Mouse (Mus musculus) telencephalon, adult 2 months (tissue): ENCODE measurements around the gene Clmn.
A peak's percentile ranks its signal among the peaks of the same experiment; 100 is the strongest.
"Not testable (repeated sequence)": the region's sequence is repeated elsewhere in the genome, so short reads cannot be mapped to it uniquely, and the experiment has no call there.

ENCODE experiments used
- DNase-seq: peaks from one replicate; pipeline ENCODE4 v3.0.0-alpha.2; 2011; ENCODE audit warnings: low read depth, low spot score

The Clmn gene

GRCm38 (mm10) chr12:104758066-104758465 lies 106.8 kb downstream of the Clmn start:
- DNase-seq: no peak

GRCm38 (mm10) chr12:104753686-104754085 lies 111.2 kb downstream of the Clmn start:
- DNase-seq: no peak

DNA sequence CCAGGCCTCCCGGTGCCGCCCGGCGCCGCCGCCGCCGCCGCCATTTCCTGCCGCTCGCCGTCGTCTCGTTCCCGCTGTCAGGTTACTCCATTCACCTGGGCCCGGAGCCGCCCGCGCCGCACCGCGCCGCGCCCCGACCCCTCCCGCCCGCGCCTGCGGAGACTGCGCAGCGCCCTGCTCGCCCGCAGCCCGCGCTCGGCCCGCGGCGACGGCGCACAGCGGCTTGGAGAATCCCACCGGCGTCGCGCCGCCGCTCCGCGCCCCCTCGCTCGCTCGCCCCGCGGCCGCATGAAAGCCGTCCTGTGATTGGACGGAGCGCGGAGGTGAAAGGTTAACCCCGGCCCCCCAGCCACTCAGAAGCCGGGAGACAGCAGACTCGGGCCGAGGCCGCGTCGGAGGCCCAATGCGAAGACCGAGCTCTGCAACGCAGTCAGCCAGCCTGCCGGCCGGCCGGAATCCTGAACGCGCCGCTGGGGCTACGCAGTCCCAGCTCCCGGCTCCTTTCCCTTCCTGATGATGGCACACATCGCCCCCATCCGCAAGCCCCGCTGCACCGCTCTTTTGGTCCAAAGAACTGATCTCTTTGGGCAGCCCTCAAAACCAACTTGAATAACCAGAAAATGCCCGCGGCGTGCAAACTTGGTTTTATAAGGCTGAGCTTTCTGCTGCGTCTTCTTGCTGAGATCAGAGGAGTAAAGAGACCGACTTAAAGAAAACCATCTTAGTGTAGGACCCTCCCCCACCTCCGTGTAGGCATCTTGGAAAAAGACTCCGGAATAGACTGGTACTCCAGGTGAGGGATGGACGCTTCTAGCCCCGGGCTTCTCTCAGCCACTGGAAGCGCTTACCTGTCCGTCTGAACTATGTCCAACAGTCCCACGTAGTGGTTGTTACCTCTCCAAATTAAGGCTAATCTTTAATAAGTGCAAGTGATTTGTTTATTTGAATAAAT lies 112.8 kb downstream of the Clmn start, which contains the start of gene Dicer1:
Gene Dicer1 (minus strand): TSS at position 139 of the 952 bp plus-strand sequence.
- peak; percentile 88 for DNase-seq

DNA sequence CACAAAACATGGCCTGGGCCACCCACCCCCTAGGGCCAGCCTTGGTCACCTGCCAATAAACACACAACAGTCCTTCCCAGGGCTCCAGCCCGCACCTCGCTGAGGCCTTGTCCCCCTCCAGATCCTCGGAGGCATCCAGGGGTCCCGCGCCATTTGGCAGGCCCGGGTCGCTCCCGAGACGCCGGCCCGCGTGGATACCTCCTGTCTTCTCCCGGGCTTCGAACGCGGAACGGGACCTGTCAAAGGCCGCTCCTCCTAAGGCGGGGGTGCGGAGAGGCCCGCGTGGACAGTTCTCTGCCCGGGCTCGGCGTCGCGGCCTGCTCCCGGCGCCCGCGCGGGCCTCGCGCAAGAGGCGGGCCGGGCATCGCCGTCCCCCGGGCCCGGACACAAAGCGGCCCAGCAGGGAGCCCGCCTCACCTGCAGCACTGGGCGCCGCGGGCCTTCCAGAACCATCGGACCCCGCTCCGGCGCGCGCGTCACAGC lies 113.5 kb downstream of the Clmn start:
- no peak for DNase-seq

DNA sequence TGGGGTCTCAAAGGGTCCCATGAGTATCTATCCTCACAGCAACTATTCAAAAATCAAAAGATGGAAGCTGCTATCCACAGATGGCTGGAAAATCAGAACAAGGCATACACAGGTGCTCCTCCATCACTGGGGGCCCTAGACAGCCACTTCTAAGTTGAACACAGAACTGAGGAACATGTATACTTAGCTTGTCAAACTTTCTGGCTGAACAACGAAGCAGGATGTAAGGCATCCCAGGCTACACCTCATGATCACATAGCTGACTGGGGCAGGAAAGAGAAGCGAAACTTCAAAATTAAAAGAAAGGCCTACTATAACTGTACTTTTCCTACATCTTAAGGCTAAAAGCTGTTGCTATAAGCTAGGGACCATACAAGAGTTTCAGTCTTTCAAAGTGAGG lies 115.9 kb downstream of the Clmn start:
- no peak for DNase-seq

DNA sequence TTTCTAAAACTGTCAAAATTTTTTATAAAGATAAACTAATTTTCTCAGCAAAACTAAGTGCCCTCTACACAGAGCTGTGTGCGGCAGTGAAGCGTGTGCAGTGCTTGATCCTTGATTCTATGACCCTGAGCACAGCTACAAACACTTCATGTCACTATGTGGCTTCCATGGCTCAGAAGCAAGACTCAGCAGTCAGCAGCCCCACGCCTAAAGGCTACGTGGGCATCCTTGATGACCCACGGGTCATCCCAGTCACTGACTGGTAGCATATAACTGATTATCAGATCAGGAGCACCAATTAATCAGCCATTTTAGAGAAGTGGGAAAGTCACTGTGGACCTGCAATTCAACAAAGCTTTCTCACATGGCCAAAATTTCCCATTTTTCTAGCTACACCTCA lies 117.6 kb downstream of the Clmn start:
- DNase-seq: no peak

DNA sequence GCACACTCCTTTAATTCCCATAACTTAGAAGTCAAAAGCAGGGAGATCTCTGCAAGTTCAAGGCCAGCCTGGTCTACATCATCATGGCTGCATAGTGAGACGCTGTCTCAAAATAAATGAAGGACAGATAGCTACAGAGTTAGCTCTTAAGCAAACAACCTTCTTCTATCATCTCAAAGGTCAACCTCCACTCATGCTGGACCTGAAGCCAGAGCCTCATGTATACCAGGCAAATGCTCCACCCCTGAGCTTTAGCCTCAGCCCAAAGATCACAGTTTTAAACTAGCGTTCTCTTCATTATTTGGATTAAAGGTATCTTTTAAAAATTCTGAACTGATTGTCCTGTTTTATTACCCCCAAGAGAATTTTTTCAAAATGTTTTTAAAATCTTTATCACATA lies 118.3 kb downstream of the Clmn start:
- DNase-seq: no peak

- no peak for DNase-seq
Measured at GRCm38 (mm10) chr12:104743687-104744086, 121.2 kb downstream of the Clmn start.

- no peak for DNase-seq
Measured at GRCm38 (mm10) chr12:104742247-104742646, 122.6 kb downstream of the Clmn start.

DNA sequence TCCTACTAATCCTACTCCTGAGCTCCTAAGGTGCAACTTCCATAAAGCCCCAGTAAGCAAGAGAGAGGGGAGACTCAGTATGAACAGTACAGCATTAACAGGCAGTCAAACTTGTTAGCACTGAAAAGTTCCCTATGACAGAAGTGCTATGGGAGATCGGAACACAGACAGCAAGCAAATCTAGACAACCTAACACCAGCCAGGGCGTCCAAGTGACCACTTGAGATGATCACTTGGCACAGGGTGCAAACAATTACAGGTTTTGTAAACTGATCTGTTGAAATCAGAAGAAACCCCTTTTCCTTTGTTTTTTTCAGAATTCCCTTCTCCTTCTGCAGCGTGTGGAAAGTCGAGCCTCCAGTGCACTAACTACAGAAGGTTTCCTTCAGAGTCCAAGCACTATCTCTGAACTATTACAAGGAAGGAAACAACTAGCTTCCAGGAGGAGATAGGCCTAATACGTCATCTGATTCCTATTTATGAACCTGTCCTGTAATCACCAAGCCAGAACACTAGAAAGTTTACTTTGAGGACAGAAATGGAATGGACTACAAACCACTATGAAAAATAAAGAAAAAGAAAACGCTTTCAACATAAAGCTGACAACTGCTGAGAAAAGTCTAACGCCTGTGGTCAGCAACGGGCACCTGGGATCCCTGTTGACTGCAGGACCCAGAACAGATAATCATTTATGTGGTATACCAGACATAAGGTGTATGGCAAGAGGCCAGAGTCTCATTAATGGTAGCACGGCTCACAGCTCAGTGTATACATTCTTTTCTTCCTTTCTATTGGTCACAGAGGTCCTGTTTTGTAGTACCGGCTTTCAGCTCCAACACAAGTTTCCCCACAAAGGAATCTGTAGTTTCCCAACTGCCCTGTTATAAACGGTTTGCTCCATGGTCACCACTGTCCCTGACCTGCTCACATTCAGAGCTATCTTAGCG lies 123.8 kb downstream of the Clmn start:
- no peak for DNase-seq

- no peak for DNase-seq
Measured at GRCm38 (mm10) chr12:104738931-104739330, 125.9 kb downstream of the Clmn start.

DNA sequence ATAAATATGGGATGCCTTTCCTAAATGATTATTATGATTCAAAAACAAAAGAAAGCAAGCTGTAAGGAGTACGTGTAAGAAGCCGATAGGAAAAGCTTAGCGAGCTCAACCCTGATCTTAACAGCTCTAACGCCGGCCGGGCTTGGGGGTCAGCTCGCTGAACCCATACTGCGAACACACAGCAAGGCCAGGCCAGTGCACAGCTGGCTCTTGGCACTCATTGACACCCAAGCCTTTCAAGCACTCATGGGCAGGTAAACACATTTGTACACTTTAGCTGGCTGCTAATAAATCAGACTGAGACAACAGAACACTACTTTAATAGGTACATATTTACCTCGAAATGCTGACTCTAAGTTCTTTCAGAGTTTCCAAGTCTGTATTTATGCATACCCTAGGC lies 126.4 kb downstream of the Clmn start:
- DNase-seq: no peak

- DNase-seq: peak; percentile 54
Measured at GRCm38 (mm10) chr12:104737666-104738065, 127.2 kb downstream of the Clmn start.

DNA sequence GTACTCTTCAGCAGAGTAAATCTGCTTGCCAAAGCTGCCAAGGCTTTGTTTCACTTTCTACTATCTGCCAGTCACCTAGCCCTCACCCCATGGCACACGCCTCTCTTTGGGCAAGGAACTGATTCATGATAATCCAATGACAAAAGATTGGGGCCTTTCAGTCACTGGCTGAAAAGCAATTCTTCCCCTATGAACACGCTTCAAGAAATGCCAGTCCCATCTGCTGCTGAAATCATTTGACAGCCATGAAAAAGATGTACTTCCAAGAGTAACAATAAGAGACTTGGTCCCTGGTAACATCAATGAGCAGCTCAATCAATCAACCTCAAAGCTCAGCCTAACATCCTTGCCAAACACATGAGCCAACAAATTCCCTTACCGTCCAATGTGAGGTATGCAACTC lies 128.9 kb downstream of the Clmn start:
- DNase-seq: no peak

DNA sequence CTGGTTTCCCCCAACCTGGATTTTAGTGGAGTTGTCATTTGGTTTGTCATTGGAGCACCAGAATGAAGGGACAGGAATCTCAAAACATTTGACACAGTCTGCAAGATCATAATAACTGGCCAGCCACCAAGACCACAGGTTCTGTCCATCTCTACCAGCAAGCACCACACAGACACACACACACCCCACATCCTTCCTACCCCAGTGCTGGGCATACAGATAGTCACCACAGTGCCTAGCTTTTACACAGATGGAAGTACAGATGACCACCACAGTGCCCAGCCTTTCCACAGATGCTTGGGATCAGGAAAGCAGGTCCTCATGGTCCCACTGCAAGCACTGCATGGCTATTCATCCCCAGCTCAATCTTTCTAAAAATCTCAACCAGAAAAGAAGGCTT lies 131.7 kb downstream of the Clmn start:
- DNase-seq: no peak

DNA sequence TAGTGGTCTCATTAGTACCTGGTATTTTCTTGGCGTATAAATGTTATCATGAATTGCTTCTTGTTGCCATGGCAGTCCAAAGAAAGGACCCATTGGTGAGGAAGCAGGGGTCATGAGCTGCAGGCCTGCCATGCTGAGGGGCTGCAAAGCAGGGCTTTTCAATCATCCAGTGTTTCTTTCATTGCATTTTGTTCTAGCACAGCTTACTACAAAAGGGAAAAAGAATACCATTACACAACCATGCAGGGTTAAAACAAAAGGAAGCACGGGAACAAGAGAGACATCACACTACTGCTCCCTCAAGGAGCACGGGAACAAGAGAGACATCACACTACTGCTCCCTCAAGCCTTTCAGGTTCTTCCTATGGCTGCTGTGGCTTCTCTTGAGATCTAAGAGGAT lies 133.1 kb downstream of the Clmn start:
- no peak for DNase-seq

DNA sequence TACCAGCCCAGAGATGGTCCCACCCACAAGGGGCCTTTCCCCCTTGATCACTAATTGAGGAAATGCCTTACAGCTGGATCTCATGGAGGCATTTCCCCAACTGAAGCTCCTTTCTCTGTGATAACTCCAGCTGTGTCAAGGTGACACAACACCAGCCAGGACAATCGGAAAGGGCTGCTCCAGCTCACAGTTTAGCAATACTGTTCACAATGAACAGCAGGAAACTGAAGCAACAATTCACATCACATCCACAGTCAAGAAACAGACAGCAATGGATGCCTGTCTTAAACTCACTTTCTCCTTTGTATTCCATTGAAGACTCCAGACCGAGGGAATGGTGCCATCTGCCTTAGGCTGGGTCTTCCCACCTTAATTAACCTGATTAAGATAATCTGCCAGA lies 138.4 kb downstream of the Clmn start:
- DNase-seq: not testable (repeated sequence)

DNA sequence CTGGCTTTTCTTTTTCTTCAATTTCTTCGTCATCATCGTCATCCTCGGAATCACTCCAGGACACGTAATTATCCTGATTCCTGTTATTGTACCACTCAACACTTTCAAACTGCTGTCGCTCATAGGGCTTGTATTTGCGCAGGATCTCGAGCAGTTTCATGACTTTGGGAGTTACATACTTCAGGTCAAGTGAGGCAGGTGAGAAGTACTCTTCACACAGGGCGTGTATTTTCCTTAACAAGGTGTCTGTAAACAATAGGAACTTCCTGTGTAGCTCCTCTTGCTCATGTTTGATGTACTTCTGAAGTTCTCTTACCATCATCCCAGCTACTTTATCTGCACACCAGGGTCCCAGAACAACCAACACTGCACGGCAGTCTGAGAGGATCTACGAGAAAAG lies 142.8 kb downstream of the Clmn start:
- no peak for DNase-seq

DNA sequence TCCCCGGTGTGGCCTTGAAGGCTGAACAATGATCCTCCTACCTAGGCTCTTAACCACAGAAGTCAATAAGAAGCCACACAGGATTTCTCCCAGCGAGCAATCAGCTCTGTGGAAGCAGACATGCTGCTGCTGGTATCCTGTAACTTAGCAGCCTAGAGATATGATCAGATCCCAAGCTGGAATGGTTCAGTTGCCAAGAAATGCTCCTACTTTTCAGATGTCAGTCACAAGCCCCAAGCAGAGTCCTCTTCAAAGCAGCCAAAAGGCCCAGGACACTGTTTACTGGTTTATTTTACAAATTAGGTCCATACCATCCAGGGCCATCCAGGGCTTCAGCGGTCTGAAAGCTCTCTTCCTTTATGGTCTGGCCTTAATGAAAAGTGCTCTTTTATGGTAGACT lies 143.9 kb downstream of the Clmn start:
- DNase-seq: no peak

DNA sequence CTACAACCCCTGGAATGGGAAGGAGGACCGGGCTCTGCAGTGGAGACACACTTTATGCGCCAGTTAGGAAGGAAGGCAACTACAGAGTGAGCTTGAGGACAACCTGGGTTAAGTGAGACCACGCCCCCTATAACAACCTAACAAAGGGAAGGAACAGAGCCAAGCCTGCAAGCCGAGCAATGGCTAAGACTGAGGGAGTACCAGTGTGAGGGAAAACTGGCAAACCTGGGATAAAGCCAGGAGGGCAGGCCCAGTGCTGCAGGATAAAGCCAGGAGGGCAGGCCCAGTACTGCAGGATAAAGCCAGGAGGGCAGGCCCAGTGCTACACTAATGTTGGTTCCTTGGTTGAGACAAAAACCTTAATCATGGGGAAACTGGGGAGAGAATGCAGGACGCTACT lies 145.9 kb downstream of the Clmn start:
- no peak for DNase-seq

GRCm38 (mm10) chr12:104716409-104716808 lies 148.5 kb downstream of the Clmn start:
- no peak for DNase-seq

GRCm38 (mm10) chr12:104715453-104715852 lies 149.4 kb downstream of the Clmn start:
- DNase-seq: no peak
